Mouse (Mus musculus) common myeloid progenitor, adult 5-6 weeks (primary cell): ENCODE results near the gene N4bp3. TPM values are rescaled to one million over a fixed set of nuclear protein-coding genes. Genes with fewer than 3 reads are reported as not detected.
A peak's percentile ranks its signal among the peaks of the same experiment; 100 is the strongest.
"Not testable (repeated sequence)": the region's sequence is repeated elsewhere in the genome, so short reads cannot be mapped to it uniquely, and the experiment has no call there.

Experiments
- ATAC-seq: replicated peaks from 2 replicates; pipeline ENCODE4 v1.8.0; 2016; ENCODE audit warnings: low read depth, mild to moderate bottlenecking, moderate TSS enrichment, inconsistent platforms; ENCODE audit not compliant: poor library complexity, severe bottlenecking
- total RNA-seq: library from RNA; stranded (forward); fragments of 200-1000, 187-1606 nt; gene quantifications from 2 replicates; pipeline ENCODE4 v1.2.3, GENCODE M21; 2017

N4bp3 gene
- 4.3 and 4.6 TPM in 2 replicates for total RNA-seq

DNA sequence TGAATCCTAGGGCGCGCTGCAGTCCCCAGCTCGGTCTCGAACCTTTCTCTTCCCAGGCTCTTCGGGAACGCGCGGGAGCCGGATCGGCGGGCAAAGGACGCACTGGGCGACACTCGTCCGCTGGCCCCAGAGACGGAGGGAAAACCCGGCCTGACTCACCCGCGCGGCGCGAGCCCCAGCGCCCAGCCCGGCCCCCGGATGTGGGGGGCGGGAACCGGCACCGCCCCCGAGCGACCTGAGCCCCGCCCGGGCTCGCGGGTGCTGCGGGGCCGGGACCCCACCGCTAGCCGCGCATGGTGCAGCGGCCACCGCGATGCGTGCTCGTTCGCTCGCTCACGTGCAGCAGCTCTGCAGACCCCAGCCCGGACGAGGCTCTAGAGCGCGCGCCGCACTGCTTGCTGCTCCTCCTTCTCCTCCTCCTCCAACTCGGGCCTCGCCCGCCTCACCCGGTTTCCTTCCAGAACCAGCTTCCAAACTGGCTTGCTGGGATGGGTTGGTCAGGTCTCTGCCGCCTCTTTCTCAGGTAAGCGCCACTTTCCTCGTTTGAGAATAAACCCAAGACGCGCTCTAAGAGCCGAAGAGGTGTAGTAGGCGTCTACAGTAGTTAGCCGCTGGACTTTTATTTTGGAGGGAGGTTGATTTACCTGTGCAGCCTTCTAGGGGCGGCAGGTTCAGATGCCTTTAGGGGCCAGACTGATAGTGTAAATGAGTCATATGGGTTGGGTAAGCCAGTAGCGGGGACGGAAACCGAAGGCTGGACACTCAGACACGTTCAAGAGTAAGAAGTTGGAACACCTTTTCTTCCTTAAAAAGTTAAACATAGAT is at the start of gene N4bp3, which contains the start of gene D930048N14Rik:
N4bp3 (minus strand) TSS at position 152 of the 825 bp plus-strand sequence.
D930048N14Rik (plus strand) TSS at position 264 of the 825 bp plus-strand sequence.
- peak; percentile 48 for ATAC-seq

GRCm38 (mm10) chr11:51694984-51695383 is 44.3 kb upstream of the N4bp3 start:
- no peak for ATAC-seq

DNA sequence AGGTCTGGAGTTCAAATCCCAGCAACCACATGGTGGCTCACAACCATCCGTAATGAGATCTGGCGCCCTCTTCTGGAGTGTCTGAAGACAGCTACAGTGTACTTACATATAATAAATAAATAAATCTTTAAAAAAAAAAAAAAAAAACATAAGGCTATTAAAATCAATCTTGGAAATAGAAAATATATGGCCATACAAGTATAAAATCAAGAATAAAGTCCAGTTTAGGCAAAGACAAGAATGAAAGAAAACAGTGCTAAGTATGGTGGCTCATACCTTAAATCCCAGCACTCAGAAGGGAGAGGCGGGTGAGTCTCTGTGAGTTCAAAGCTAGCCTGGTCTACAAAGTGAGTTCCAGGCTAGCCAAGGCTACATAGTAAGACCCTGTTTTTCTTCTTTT is 40.0 kb upstream of the N4bp3 start:
- not testable (repeated sequence) for ATAC-seq

GRCm38 (mm10) chr11:51689343-51689742 is 38.7 kb upstream of the N4bp3 start:
- no peak for ATAC-seq

- ATAC-seq: peak; percentile 95
Measured at GRCm38 (mm10) chr11:51688330-51689328, 38.0 kb upstream of the N4bp3 start, which contains the start of gene 0610009B22Rik. Gene 0610009B22Rik, minus strand, starts transcription at chr11:51688874.

DNA sequence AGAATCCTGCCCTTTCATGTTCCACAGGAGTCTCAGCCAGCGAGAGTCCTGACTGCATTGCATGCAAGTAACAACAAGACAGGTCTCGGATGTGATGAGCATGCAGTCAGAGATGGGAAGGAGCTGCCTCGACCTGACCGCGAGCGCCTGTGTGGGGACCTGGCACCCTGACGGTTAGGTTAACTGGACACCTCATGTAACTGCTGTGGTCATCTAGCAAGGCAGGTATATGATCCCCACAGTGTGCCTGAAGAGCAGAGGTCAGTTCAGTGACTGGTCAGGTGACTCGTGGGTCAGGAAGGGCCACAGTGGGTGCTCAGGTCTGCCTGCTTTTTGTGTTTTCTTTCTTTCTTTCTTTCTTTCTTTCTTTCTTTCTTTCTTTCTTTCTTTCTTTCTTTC is 31.3 kb upstream of the N4bp3 start:
- peak; percentile 23; the same call in 1 of the 2 replicates for ATAC-seq

DNA sequence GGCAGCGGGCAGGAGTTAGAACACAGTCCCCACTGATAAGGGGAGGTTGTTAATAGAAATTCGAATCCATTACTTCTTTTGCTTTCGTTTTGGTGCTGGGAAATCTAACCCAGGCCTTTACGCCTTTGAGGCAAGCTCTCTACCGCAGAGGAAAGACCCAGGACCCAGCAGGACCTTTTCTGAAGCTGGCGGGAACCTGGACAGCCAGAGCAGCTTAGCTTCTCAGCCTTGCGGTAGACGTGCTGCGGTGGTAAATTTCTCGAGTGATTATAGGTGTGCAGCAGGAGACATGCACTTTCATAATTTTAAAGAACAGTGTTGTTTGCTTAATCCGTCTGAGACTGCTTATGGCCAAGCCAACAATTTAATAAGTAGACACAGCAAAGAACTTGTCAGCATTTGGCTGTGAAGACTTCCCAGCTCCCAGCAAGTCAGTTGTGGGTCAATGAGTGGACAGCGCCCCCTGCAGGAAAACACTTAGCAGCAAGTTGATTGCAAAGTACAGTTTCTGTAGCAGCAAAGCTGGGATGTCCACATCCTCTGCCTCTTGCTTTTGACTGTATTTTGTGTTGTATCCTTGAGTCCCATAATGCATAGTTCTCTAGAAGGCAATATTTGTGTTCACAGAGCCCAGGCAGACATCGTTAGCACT is 30.8 kb upstream of the N4bp3 start:
- peak; percentile 88 for ATAC-seq

DNA sequence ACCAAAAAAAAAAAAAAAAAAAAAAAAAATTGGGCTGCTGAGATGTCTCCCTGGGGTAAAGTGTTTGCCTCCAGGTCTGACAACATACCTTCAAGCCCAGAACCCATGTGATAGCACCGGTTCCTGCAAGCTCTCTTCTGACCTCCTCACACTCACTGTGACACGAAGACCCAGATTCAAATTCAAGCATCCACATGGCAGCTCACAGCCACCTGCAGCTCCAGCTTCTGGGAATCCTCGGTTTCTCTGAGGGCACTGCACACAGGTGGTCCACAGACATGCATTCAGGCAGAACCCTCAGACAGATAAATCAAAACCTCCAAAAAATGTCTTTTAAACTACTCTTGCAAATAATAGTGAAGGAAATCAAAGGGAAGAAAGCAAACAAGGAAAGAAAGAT is 28.8 kb upstream of the N4bp3 start:
- ATAC-seq: no peak

GRCm38 (mm10) chr11:51677737-51678418 is 27.2 kb upstream of the N4bp3 start:
- peak; percentile 45 for ATAC-seq

DNA sequence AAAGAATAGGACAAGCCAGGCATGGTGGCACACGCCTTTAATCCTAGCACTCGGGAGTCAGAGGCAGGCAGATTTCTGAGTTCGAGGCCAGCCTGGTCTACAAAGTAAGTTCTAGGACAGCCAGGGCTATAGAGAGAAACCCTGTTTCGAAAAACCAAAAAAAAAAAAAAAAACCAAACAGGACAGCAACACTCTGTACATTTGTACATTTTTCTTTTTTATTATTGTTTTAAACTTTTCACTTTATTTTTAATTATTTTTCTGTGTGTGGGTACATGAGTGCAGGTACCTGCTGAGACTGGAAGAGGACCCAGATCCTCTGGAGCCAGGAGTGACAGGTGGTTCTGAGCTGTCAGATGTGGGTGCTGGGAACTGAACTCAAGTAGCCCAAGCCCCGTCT is 24.7 kb upstream of the N4bp3 start:
- ATAC-seq: no peak

GRCm38 (mm10) chr11:51673291-51673690 is 22.6 kb upstream of the N4bp3 start:
- no peak for ATAC-seq

GRCm38 (mm10) chr11:51671376-51671775 is 20.7 kb upstream of the N4bp3 start:
- no peak for ATAC-seq

DNA sequence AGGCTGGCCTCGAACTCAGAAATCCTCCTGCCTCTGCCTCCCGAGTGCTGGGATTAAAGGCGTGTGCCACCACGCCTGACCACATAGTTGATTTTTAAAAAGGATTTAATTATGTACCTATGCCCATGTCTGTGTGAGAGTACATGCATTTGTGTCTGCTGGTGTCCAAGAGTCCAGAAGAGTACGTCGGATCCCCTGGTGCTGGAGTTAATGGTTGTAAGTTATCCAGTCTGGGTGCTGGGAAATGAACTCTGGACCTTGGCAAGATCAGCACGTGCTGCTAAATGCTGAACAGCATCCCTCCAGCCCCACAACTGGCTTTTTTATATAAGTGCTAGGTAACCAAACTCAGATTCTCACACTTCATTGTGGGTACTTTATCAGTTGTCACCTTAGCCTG is 20.2 kb upstream of the N4bp3 start:
- ATAC-seq: no peak

GRCm38 (mm10) chr11:51664747-51665146 is 14.1 kb upstream of the N4bp3 start:
- ATAC-seq: not testable (repeated sequence)

- no peak for ATAC-seq
Measured at GRCm38 (mm10) chr11:51662632-51663031, 12.0 kb upstream of the N4bp3 start.

GRCm38 (mm10) chr11:51661867-51662365 is 11.3 kb upstream of the N4bp3 start:
- no peak for ATAC-seq

- ATAC-seq: no peak; the same call in 1 of the 2 replicates
Measured at GRCm38 (mm10) chr11:51658705-51659104, 8.1 kb upstream of the N4bp3 start.

DNA sequence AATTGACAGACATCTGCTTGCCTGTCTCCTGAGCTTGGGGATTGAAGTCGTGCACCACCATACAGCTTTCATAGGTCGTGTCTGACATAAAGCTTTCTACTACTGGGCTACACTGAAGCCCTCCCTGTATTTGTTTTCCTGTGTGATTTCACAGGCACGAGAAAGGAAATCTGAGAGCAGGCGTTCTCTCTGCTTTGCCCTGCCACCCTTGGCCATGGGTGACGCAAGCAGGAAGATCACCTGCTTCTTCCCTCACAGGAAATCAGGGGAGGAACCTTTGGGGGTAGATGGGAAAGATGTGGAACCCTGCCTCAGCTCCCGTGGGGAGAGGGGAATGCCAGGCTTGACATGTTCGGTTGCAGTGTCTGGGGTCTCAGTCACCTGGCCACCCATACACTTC is 7.6 kb upstream of the N4bp3 start:
- ATAC-seq: no peak

GRCm38 (mm10) chr11:51656798-51657521 is 6.3 kb upstream of the N4bp3 start:
- ATAC-seq: no peak
